Mouse (Mus musculus): ENCODE measurements around the gene Mpzl3.

- no peak for TF ChIP-seq CTCF (IDR thresholded peaks at IDR 0.05; ENCODE audit: low read depth)
- TF ChIP-seq EP300 (IDR thresholded peaks at IDR 0.05; ENCODE audit: low read depth): no peak
Observed at GRCm38 (mm10) chr9:45102528-45102927, 47.5 kb downstream of the Mpzl3 start.

Measured in heart, postnatal 0 days (tissue).